9 mouse cellular contexts compared by ENCODE assay signal in the genomic region with DNA sequence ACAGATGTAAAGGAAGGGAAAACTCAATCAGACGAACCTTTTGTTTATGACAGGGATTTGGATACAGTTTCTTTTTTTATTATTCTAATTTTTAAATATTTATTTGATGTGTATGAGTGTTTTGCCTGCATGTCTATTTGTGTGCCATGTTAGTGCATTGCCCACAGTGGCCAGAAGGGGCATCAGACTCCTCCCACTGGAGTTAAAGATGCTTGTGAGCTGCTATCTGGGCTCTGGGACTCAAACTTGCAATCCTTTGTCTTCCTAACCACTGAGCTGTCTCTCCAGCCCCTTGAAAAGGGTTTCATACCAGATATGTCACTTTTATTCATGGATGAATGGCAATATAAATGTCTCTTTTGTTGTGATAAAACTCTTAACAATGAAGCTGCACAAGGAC.
DNase-seq lines count a peak whose midpoint lies in the region; ATAC-seq and TF ChIP-seq lines count a peak whose summit lies in the region.
"Had no signal": no experiment of that assay in that cellular context is flagged by ENCODE, and none has a peak within 500 bp of the region (broad histone marks: within the 10 kb centered on the region; RNA-seq: fewer than 3 reads in every experiment).

No protein-coding gene starts in this region.

- H3K36me3 ChIP-seq in G1E (replicated peaks) = peaks cover 8% of the 10 kb centered on the region
- H3K36me3 ChIP-seq: neural tube, embryonic 12.5 days had no signal

- no peaks in the 10 kb centered on the region for H3K27me3 ChIP-seq in G1E (ENCODE audit: insufficient read depth, low read length)
- H3K27me3 ChIP-seq: neural tube, embryonic 12.5 days had no signal

- TF ChIP-seq CTCF in layer of hippocampus, adult 2 months (conservative IDR thresholded peaks at IDR 0.05) = peak; percentile 77
- peak; percentile 46; the same call in 1 of the 2 replicates for TF ChIP-seq CTCF in G1E (IDR thresholded peaks at IDR 0.05; ENCODE audit: low read depth, low read length)

- H3K9me3 ChIP-seq in G1E (replicated peaks) = no peaks in the 10 kb centered on the region
- H3K9me3 ChIP-seq: neural tube, embryonic 12.5 days had no signal

- DNase-seq in layer of hippocampus, adult 2 months (ENCODE audit: low spot score in 2 of 2) = no peak
- no peak for DNase-seq in layer of hippocampus, postnatal 25 days (ENCODE audit: extremely low spot score in 1 of 2, low spot score in 1 of 2)
- no peak for DNase-seq in G1E (ENCODE audit: low spot score)
- peak; percentile 14 to 15 for DNase-seq in cerebellum, postnatal 36 days
- no peak for DNase-seq in frontal cortex, postnatal 36 days (ENCODE audit: low spot score in 2 of 2)
- DNase-seq in layer of hippocampus, adult 8-10 months (ENCODE audit: low spot score in 2 of 2) = no peak
- DNase-seq in right cerebral cortex, postnatal 10 days (ENCODE audit: low spot score in 2 of 2) = no peak

- no peak overlapping the region for H3K27ac ChIP-seq in layer of hippocampus, adult 2 months
- H3K27ac ChIP-seq: neural tube, embryonic 12.5 days had no signal

- no peak overlapping the region for H3K4me3 ChIP-seq in layer of hippocampus, adult 2 months
- no peak overlapping the region for H3K4me3 ChIP-seq in G1E (ENCODE audit: low read depth, low read length)
- H3K4me3 ChIP-seq: neural tube, embryonic 12.5 days had no signal

- no peak; the same call in 1 of the 2 replicates for ATAC-seq in G1E (ENCODE audit: extremely low read depth, insufficient number of reproducible peaks, low FRiP score, poor library complexity, severe bottlenecking)
- peak; percentile 63 for ATAC-seq in megakaryocyte, adult 5-6 weeks (ENCODE audit: poor library complexity, severe bottlenecking)

- peaks cover 8% of the 10 kb centered on the region; the same call in 1 of the 2 replicates for H3K4me1 ChIP-seq in G1E (ENCODE audit: insufficient read depth, low read depth, low read length)
- H3K4me1 ChIP-seq: neural tube, embryonic 12.5 days had no signal

Comparison
In these comparisons a context has a peak if more than half of its experiments do, and no peak if none do; other contexts are left out.
1. DNase-seq: peak in cerebellum, postnatal 36 days (2 of 2); none in layer of hippocampus, adult 2 months (0 of 2), layer of hippocampus, postnatal 25 days (0 of 2), G1E (single experiment), frontal cortex, postnatal 36 days (0 of 2), layer of hippocampus, adult 8-10 months (0 of 2) and right cerebral cortex, postnatal 10 days (0 of 2).